Mouse (Mus musculus) inflammation-experienced regulatory T-cells, adult 6 months (primary cell): Measurements from ENCODE around the gene Olfr849. TPM values are rescaled to one million over a fixed set of nuclear protein-coding genes. Genes with fewer than 3 reads are reported as not detected.

Source experiments
- ATAC-seq: one replicate; pipeline ENCODE4 v1.8.0; 2017
- polyA plus RNA-seq, 3 experiments: library from polyadenylated mRNA; unstranded; fragments of 100-300 nt; shearing (Covaris generic); gene quantifications; one replicate each; pipeline ENCODE4 v1.2.1; 2017

The Olfr849 gene
- not detected for polyA plus RNA-seq

DNA sequence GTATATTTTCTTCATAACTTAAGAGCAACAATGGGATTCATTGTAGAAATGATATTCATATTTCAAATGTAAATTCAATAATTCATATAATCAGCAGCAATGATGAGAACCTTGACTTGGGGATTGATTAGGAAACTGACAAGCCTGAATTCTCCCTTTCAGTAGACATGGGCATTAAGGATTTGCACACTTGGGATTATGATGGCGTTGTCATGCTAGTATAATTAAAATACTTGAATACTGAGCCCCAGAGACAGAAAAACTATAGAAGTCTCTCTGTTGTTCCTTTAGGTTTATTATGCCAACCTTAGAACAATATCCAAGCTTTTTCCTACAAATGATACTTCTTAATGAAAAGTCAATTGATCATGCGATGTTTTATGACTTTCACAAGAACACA lies at the start of gene Olfr849:
TSS of gene Olfr849 (plus strand) at position 301 of the 400 bp plus-strand sequence.
- ATAC-seq = no peak

DNA sequence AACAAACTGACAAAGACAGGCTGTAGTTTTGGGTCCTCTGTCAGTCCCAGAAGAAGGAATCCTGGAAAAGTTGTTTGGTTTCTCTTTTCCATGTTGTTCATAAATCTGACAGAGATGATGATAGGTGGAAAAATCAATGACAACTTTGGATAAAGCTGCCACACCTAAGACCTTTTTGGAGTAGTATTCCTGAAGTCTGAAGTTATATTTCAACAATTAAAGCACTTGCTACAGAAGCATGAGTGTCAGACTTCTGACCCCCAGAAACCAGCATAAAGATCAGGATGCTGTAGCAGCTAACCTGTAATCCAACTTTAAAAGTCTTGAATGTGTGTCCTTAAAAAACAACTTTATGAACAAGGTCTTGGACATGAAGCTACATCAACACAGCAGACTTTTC lies 38.1 kb downstream of the Olfr849 start, which contains the start of gene Olfr850:
TSS of gene Olfr850 (minus strand) at position 101 of the 400 bp plus-strand sequence.
- ATAC-seq = no peak

DNA sequence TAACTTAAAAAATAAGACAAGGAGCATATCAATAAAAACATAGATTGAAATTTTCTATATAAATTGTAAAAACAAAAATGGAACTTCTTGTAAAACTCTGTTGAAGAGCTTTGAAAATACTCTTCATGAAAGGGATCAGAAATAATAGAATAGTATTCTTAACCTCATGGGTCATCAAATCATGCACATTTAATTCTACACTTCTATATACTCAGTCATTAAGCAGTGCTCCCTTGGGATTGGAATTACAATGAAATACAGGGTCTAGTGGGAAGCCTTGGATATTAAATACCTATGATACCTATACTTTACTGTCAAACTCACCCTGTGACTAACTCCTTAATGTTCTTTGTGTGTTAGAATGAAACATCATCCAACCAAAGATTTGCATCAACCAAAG lies 52.9 kb downstream of the Olfr849 start, which contains the start of gene Olfr851:
TSS of gene Olfr851 (plus strand) at position 301 of the 400 bp plus-strand sequence.
- ATAC-seq = no peak

Other genes with a start within 250 kb of the Olfr849 start
- gene Olfr843, start 188.3 kb upstream of the Olfr849 start, polyA plus RNA-seq = not detected
- gene Olfr844, start 123.9 kb upstream of the Olfr849 start, polyA plus RNA-seq = not detected
- gene Olfr845, start 103.8 kb upstream of the Olfr849 start, polyA plus RNA-seq = not detected
- gene Olfr846, start 76.3 kb upstream of the Olfr849 start, polyA plus RNA-seq = not detected
- gene Olfr847, start 61.6 kb upstream of the Olfr849 start, polyA plus RNA-seq = not detected
- not detected for gene Olfr850, start 38.0 kb downstream of the Olfr849 start, polyA plus RNA-seq
- gene Olfr851, start 53.0 kb downstream of the Olfr849 start, polyA plus RNA-seq = not detected
- not detected for gene Olfr853, start 100.8 kb downstream of the Olfr849 start, polyA plus RNA-seq
- not detected for gene Olfr854, start 127.1 kb downstream of the Olfr849 start, polyA plus RNA-seq
- not detected for gene Olfr855, start 142.4 kb downstream of the Olfr849 start, polyA plus RNA-seq
- gene Zfp317, start 181.8 kb downstream of the Olfr849 start, polyA plus RNA-seq = 10 to 100 TPM; 31.0 to 39.7 (median 36.9) TPM